Mouse (Mus musculus): Measurements from ENCODE around the gene Tyrp1.

The Tyrp1 gene

GRCm38 (mm10) chr4:80895278-80895894 lies 61.5 kb downstream of the Tyrp1 start:
- no peak for DNase-seq (ENCODE audit: low spot score)

All from urinary bladder, postnatal 14 days (tissue).